In the genomic region with DNA sequence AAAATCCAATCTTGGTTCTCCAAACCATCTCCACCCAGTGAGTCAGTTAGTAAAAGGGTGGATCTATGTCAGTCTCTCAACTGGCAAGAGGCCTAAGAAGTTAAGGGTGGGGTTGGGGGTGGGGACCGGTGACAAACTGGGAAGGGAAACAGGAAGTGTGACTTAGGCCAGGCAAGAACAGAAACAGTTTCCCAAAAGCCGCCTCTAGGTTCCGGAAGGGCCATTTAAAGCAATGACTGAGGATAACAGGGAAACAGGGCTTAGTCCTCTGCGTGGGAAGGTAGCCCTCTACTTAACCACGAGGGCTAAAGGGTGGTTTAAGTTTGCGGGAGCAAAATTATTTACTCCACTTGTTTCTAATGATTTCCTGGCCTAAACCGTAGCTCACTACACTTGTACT, we compare ENCODE assay signal across 1 mouse cellular context.
A peak's percentile ranks its signal among the peaks of the same experiment; 100 is the strongest.
TF ChIP-seq lines count a peak whose summit lies in the region.

No protein-coding gene starts in this region.

TF ChIP-seq in CH12.LX, 34 proteins besides CTCF, POLR2A, EP300 and RAD21 (continued from another document):
- TF ChIP-seq ELF1 (IDR thresholded peaks at IDR 0.05; ENCODE audit: low read depth, low read length): peak; percentile 83
- peak; percentile 69 for TF ChIP-seq CHD2 (IDR thresholded peaks at IDR 0.05; ENCODE audit: low read length)
- no peak for TF ChIP-seq USF1 (IDR thresholded peaks at IDR 0.05; ENCODE audit: low read depth, low read length)
- no peak; the same call in 1 of the 2 replicates for TF ChIP-seq MXI1 (IDR thresholded peaks at IDR 0.05; ENCODE audit: low read depth, low read length)
TF ChIP-seq in CH12.LX: peak in this region for 11.
